13 mouse cellular contexts compared by ENCODE assay signal in genomic region chr6:121454549-121455494, GRCm38 (mm10). TPM values are rescaled to one million over a fixed set of nuclear protein-coding genes. Genes with fewer than 3 reads are reported as not detected.
A peak's percentile ranks its signal among the peaks of the same experiment; 100 is the strongest.
DNase-seq lines count a peak whose midpoint lies in the region; ATAC-seq and TF ChIP-seq lines count a peak whose summit lies in the region.
"Had no signal": no experiment of that assay in that cellular context is flagged by ENCODE, and none has a peak within 500 bp of the region (broad histone marks: within the 10 kb centered on the region; RNA-seq: fewer than 3 reads in every experiment).

No protein-coding gene starts in this region.

- no peak overlapping the region for H3K9ac ChIP-seq in midbrain, embryonic 11.5 days (ENCODE audit: low read length)
- no peak overlapping the region for H3K9ac ChIP-seq in forebrain, embryonic 15.5 days (replicated peaks)
- H3K9ac ChIP-seq in limb, embryonic 13.5 days, result no peak overlapping the region
- H3K9ac ChIP-seq in stomach, postnatal 0 days (ENCODE audit: low read length), result no peak overlapping the region
- H3K9ac ChIP-seq: liver, embryonic 14.5 days had no signal

- no peak overlapping the region for H3K4me2 ChIP-seq in midbrain, embryonic 11.5 days
- H3K4me2 ChIP-seq in forebrain, embryonic 15.5 days (replicated peaks), result no peak overlapping the region
- no peak overlapping the region for H3K4me2 ChIP-seq in limb, embryonic 13.5 days (replicated peaks)
- H3K4me2 ChIP-seq in stomach, postnatal 0 days (replicated peaks; ENCODE audit: low read depth), result no peak overlapping the region

- TF ChIP-seq CTCF in stomach, postnatal 0 days (IDR thresholded peaks at IDR 0.05; ENCODE audit: low read depth), result no peak

- no peak for TF ChIP-seq EP300 in stomach, postnatal 0 days (optimal IDR thresholded peaks at IDR 0.05)

- 56% methylated on average over 12 of the region's 12 CpGs for WGBS in midbrain, embryonic 11.5 days
- WGBS in midbrain, embryonic 10.5 days, result 57% methylated on average over 12 of the region's 12 CpGs
- WGBS in forebrain, embryonic 15.5 days, result 53% methylated on average over 12 of the region's 12 CpGs
- WGBS in limb, embryonic 13.5 days, result 41% methylated on average over 12 of the region's 12 CpGs
- WGBS in stomach, postnatal 0 days, result 42% methylated on average over 12 of the region's 12 CpGs

- H3K4me1 ChIP-seq in midbrain, embryonic 11.5 days (ENCODE audit: control insufficient read depth, insufficient read depth, low read length), result peaks cover 12% of the 10 kb centered on the region
- peaks cover 15% of the 10 kb centered on the region for H3K4me1 ChIP-seq in midbrain, embryonic 10.5 days
- peaks cover 32% of the 10 kb centered on the region for H3K4me1 ChIP-seq in forebrain, embryonic 15.5 days
- peaks cover 25% of the 10 kb centered on the region for H3K4me1 ChIP-seq in limb, embryonic 13.5 days
- no peaks in the 10 kb centered on the region for H3K4me1 ChIP-seq in stomach, postnatal 0 days (replicated peaks; ENCODE audit: control insufficient read depth, insufficient read depth)

- ATAC-seq in midbrain, embryonic 11.5 days (ENCODE audit: low FRiP score), result no peak; the same call in 1 of the 2 replicates
- 0 out of 2 replicates have a peak, but pooled peaks have one; percentile 30 for ATAC-seq in forebrain, embryonic 15.5 days (replicated peaks)
- ATAC-seq in limb, embryonic 13.5 days (ENCODE audit: low FRiP score, low read depth), result 0 out of 2 replicates have a peak, but pooled peaks have one; percentile 38
- ATAC-seq in stomach, postnatal 0 days (ENCODE audit: low FRiP score, low TSS enrichment), result 0 out of 2 replicates have a peak, but pooled peaks have one; percentile 21

- H3K9me3 ChIP-seq in midbrain, embryonic 11.5 days (ENCODE audit: control insufficient read depth, low read length), result no peaks in the 10 kb centered on the region
- no peaks in the 10 kb centered on the region for H3K9me3 ChIP-seq in midbrain, embryonic 10.5 days (replicated peaks)
- H3K9me3 ChIP-seq in forebrain, embryonic 15.5 days, result no peaks in the 10 kb centered on the region
- no peaks in the 10 kb centered on the region for H3K9me3 ChIP-seq in limb, embryonic 13.5 days
- no peaks in the 10 kb centered on the region for H3K9me3 ChIP-seq in stomach, postnatal 0 days (ENCODE audit: control insufficient read depth, low read length)

- peak; percentile 79 for DNase-seq in midbrain, embryonic 11.5 days (ENCODE audit: low spot score, missing footprints)
- no peak for DNase-seq in midbrain, embryonic 10.5 days (ENCODE audit: low spot score)
- DNase-seq in stomach, postnatal 0 days (ENCODE audit: low spot score), result no peak
- no peak for DNase-seq in urinary bladder, postnatal 36 days (ENCODE audit: low spot score in 2 of 2)
- DNase-seq in thymus, adult 18-20 months, result no peak
- DNase-seq: adrenal gland, postnatal 25 days; cerebellum, adult 11 months; heart, postnatal 4 days; lung, postnatal 36 days had no signal

- no peaks in the 10 kb centered on the region for H3K36me3 ChIP-seq in midbrain, embryonic 11.5 days (ENCODE audit: control insufficient read depth, insufficient read depth, low read length)
- H3K36me3 ChIP-seq in midbrain, embryonic 10.5 days, result no peaks in the 10 kb centered on the region
- H3K36me3 ChIP-seq in forebrain, embryonic 15.5 days, result no peaks in the 10 kb centered on the region
- no peaks in the 10 kb centered on the region for H3K36me3 ChIP-seq in limb, embryonic 13.5 days
- no peaks in the 10 kb centered on the region for H3K36me3 ChIP-seq in stomach, postnatal 0 days (ENCODE audit: control insufficient read depth, insufficient read depth, low read length)

- no peak overlapping the region for H3K27ac ChIP-seq in midbrain, embryonic 11.5 days (ENCODE audit: low read depth, low read length)
- H3K27ac ChIP-seq in midbrain, embryonic 10.5 days (replicated peaks), result no peak overlapping the region
- no peak overlapping the region for H3K27ac ChIP-seq in forebrain, embryonic 15.5 days (replicated peaks)
- no peak overlapping the region for H3K27ac ChIP-seq in limb, embryonic 13.5 days
- no peak overlapping the region for H3K27ac ChIP-seq in stomach, postnatal 0 days (replicated peaks)
- H3K27ac ChIP-seq: kidney, postnatal 0 days; liver, embryonic 14.5 days had no signal

- no peaks in the 10 kb centered on the region for H3K27me3 ChIP-seq in midbrain, embryonic 11.5 days (ENCODE audit: control insufficient read depth, insufficient read depth, low read length)
- H3K27me3 ChIP-seq in midbrain, embryonic 10.5 days (ENCODE audit: low read depth, poor library complexity, severe bottlenecking), result peaks cover 6% of the 10 kb centered on the region; the same call in 1 of the 2 replicates
- no peaks in the 10 kb centered on the region for H3K27me3 ChIP-seq in forebrain, embryonic 15.5 days
- H3K27me3 ChIP-seq in limb, embryonic 13.5 days, result peaks cover 13% of the 10 kb centered on the region; the same call in 1 of the 2 replicates
- H3K27me3 ChIP-seq in stomach, postnatal 0 days (ENCODE audit: control insufficient read depth, insufficient read depth, low read length), result no peaks in the 10 kb centered on the region

- no peak overlapping the region for H3K4me3 ChIP-seq in midbrain, embryonic 11.5 days (ENCODE audit: low read depth, low read length)
- H3K4me3 ChIP-seq in midbrain, embryonic 10.5 days, result no peak overlapping the region
- H3K4me3 ChIP-seq in forebrain, embryonic 15.5 days, result no peak overlapping the region
- H3K4me3 ChIP-seq in limb, embryonic 13.5 days, result no peak overlapping the region
- no peak overlapping the region for H3K4me3 ChIP-seq in stomach, postnatal 0 days (ENCODE audit: low read depth, low read length)

RNA-seq across cellular contexts. Expression of gene Iqsec3, which starts 18.7 kb away (rescaled TPM):
- polyA plus RNA-seq in midbrain, embryonic 11.5 days (2014; fragmentation: Nextera tagmentation; extraction: Ambion mirVana), result 0.72 and 0.88 TPM in 2 replicates
- 0.23 and 0.67 TPM in 2 replicates for polyA plus RNA-seq in midbrain, embryonic 10.5 days (2016; fragmentation: Nextera tagmentation; extraction: Ambion mirVana)
- 4.8 and 5.1 TPM in 2 replicates for polyA plus RNA-seq in forebrain, embryonic 15.5 days (2015; fragmentation: Nextera tagmentation; extraction: Ambion mirVana)
- 0.11 and 0.20 TPM in 2 replicates for polyA plus RNA-seq in limb, embryonic 13.5 days (2015; fragmentation: Nextera tagmentation; extraction: Ambion mirVana)
- polyA plus RNA-seq in stomach, postnatal 0 days (2015; fragmentation: Nextera tagmentation; extraction: Ambion mirVana), result 0.12 and 0.19 TPM in 2 replicates
